Mouse (Mus musculus) spleen, adult 2 months (tissue): ENCODE results near the gene Cd248. TPM values are rescaled to one million over a fixed set of nuclear protein-coding genes. Genes with fewer than 3 reads are reported as not detected.

Experiments
- DNase-seq, 2 experiments: peaks; one replicate each; pipeline versions ENCODE4 v3.0.0 to v3.0.0-alpha.2; 2012 to 2021; ENCODE audit warnings: low spot score in 2 of 2, low read depth in 1 of 2
- H3K27ac ChIP-seq: fragments of 200-500 bp; 2 replicates; pipeline ENCODE4 v1.5.1; 2012; ENCODE audit warnings: low read length, inconsistent platforms; ENCODE audit not compliant: insufficient read depth
- H3K27me3 ChIP-seq: fragments of 200-500 bp; 2 replicates; pipeline ENCODE4 v1.6.1; 2012; ENCODE audit warnings: mild to moderate bottlenecking, moderate library complexity, low read length, inconsistent platforms; ENCODE audit not compliant: control insufficient read depth, insufficient read depth
- H3K36me3 ChIP-seq: fragments of 200-500 bp; 2 replicates; pipeline ENCODE4 v1.6.1; 2012; ENCODE audit warnings: mild to moderate bottlenecking, low read length, inconsistent platforms; ENCODE audit not compliant: control insufficient read depth, insufficient read depth
- H3K4me1 ChIP-seq: fragments of 200-500 bp; 2 replicates; pipeline ENCODE4 v1.6.1; 2011; ENCODE audit warnings: inconsistent platforms; ENCODE audit not compliant: control insufficient read depth, insufficient read depth, insufficient read length
- H3K4me3 ChIP-seq: fragments of 200-500 bp; 2 replicates; pipeline ENCODE4 v1.5.1; 2011; ENCODE audit warnings: mild to moderate bottlenecking, inconsistent platforms; ENCODE audit not compliant: insufficient read depth, insufficient read length; ENCODE audit errors: extremely low read depth
- CTCF ChIP-seq: fragments of 200-500 bp; IDR thresholded peaks from 2 replicates; pipeline ENCODE4 v1.5.1; 2011; ENCODE audit warnings: mild to moderate bottlenecking, inconsistent platforms; ENCODE audit not compliant: insufficient read depth, insufficient read length, insufficient replicate concordance; ENCODE audit errors: extremely low read depth
- POLR2A ChIP-seq: fragments of 200-500 bp; IDR thresholded peaks from 2 replicates; pipeline ENCODE4 v1.6.1; 2011; ENCODE audit warnings: low read depth, low read length, inconsistent platforms
- WGBS: fragments of 180-500 bp; shearing (Covaris S2); methylation state at CpG from one replicate; pipeline ENCODE4 v1.1.7; 2018; 5-methylcytosine and 5-hydroxymethylcytosine counted together
- polyA plus RNA-seq: library from polyadenylated mRNA; depleted of rRNA; stranded (reverse); fragments of >200 nt; gene quantifications from 2 replicates; pipeline ENCODE4 v1.2.3, GENCODE M21; 2012

Gene Cd248
- polyA plus RNA-seq, 1 experiment: 5.5 TPM

GRCm38 (mm10) chr19:5060365-5061330, 7.2 kb upstream of the Cd248 start:
- H3K27me3 ChIP-seq: no peaks in the 10 kb centered on the region
- no peak for TF ChIP-seq CTCF
- no peak for TF ChIP-seq POLR2A
- DNase-seq: no peak
- peaks cover 2% of the 10 kb centered on the region; the same call in 1 of the 2 replicates for H3K4me1 ChIP-seq
- H3K4me3 ChIP-seq: no peak overlapping the region
- WGBS: 77% methylated on average over 5 of the region's 5 CpGs
- H3K36me3 ChIP-seq: no peaks in the 10 kb centered on the region
- H3K27ac ChIP-seq: no peak overlapping the region

GRCm38 (mm10) chr19:5062041-5062440, 5.8 kb upstream of the Cd248 start:
- H3K4me3 ChIP-seq: no peak overlapping the region
- no peak overlapping the region for H3K27ac ChIP-seq
- H3K4me1 ChIP-seq: peaks cover 2% of the 10 kb centered on the region; the same call in 1 of the 2 replicates
- no peaks in the 10 kb centered on the region for H3K36me3 ChIP-seq
- peaks cover under 1% of the 10 kb centered on the region; the same call in 1 of the 2 replicates for H3K27me3 ChIP-seq
- DNase-seq: no peak
- 76% methylated on average over 5 of the region's 5 CpGs for WGBS
- TF ChIP-seq POLR2A: no peak
- TF ChIP-seq CTCF: no peak

- DNase-seq: no peak
- 86% methylated on average over 6 of the region's 6 CpGs for WGBS
- peaks cover 2% of the 10 kb centered on the region; the same call in 1 of the 2 replicates for H3K27me3 ChIP-seq
- H3K4me3 ChIP-seq: no peak overlapping the region
- H3K36me3 ChIP-seq: no peaks in the 10 kb centered on the region
- no peak overlapping the region for H3K27ac ChIP-seq
- H3K4me1 ChIP-seq: peaks cover 2% of the 10 kb centered on the region; the same call in 1 of the 2 replicates
- no peak for TF ChIP-seq POLR2A
- no peak for TF ChIP-seq CTCF
Observed at GRCm38 (mm10) chr19:5062446-5062845, 5.4 kb upstream of the Cd248 start.

GRCm38 (mm10) chr19:5065104-5065503, 2.8 kb upstream of the Cd248 start:
- H3K4me1 ChIP-seq: peaks cover 6% of the 10 kb centered on the region
- 61% methylated on average over 7 of the region's 7 CpGs for WGBS
- H3K36me3 ChIP-seq: no peaks in the 10 kb centered on the region
- TF ChIP-seq POLR2A (no peak), CTCF (no peak)
- no peak overlapping the region for H3K27ac ChIP-seq
- peaks cover 12% of the 10 kb centered on the region for H3K27me3 ChIP-seq
- no peak for DNase-seq
- H3K4me3 ChIP-seq: no peak overlapping the region

- Histone ChIP-seq H3K27ac (0 out of 2 replicates have a peak overlapping the region, but pooled peaks have one; percentile 16), H3K4me1 (peaks cover 6% of the 10 kb centered on the region), H3K4me3 (no peak overlapping the region), H3K36me3 (no peaks in the 10 kb centered on the region), H3K27me3 (peaks cover 12% of the 10 kb centered on the region)
- WGBS: 12% methylated on average over 15 of the region's 15 CpGs
- TF ChIP-seq CTCF (no peak), POLR2A (no peak)
- no peak for DNase-seq
Observed at GRCm38 (mm10) chr19:5067040-5067799, 658 bp upstream of the Cd248 start.

GRCm38 (mm10) chr19:5068570-5069234, 824 bp downstream of the Cd248 start:
- Histone ChIP-seq H3K27ac (no peak overlapping the region), H3K4me3 (peak overlapping the region; percentile 25; the same call in 1 of the 2 replicates), H3K27me3 (peaks cover 12% of the 10 kb centered on the region), H3K4me1 (peaks cover 6% of the 10 kb centered on the region), H3K36me3 (no peaks in the 10 kb centered on the region)
- DNase-seq: no peak
- TF ChIP-seq POLR2A (no peak), CTCF (no peak)
- 45% methylated on average over 21 of the region's 21 CpGs for WGBS
